Mouse (Mus musculus): ENCODE data around the gene Dnajc17. TPM values are rescaled to one million over a fixed set of nuclear protein-coding genes. Genes with fewer than 3 reads are reported as not detected.

The Dnajc17 gene
- total RNA-seq (2014; rRNA removed): 3.0 and 7.1 TPM in 2 replicates
- 20.3 and 21.9 TPM in 2 replicates for polyA plus RNA-seq (2015; fragmentation: Nextera tagmentation; extraction: Ambion mirVana)

DNA sequence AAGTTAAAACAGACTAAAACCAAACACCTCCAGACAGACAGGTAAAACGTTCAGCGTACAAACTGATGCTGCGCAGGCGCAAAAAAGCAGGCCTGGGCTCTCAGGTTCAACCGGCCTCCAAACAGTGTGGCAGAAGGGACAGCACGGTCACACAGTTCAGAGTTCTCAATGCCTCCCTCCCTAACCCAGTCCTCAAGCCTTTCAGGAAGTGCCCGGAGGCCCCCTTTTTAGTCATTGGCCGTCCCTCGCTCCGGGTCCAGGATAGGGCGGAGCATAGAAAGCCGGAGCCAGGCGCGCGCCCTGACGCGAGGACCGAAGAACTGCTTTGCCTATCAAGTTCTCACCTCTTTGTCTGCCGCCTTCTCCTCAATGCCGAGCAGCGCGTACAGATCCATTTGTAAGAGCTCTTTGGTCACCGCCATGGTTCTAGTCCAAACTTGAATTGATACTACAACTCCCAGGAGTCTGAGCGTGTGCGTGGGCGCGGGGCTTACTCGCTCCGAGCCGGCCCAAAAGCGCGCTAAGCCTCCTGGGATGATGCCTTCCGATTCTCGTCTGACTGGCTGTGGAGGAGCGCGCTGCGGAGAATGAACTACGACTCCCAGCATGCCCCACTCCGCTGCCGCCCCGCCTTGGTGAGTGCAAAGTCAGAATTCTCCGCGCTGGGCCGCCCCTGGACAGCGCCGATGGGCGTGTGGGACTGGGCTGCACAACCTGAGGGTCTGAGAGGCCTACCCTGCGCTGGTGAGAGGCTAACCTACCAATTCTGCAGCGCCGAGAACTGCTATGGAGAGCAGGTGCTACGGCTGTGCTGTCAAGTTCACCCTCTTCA is at the start of gene Dnajc17, which contains the start of gene Zfyve19:
Dnajc17 (minus strand) TSS at position 452 of the 832 bp plus-strand sequence.
Zfyve19 (plus strand) TSS at position 274 of the 832 bp plus-strand sequence.
- Histone ChIP-seq H3K27me3 (ENCODE audit: insufficient read depth, low read length) (no peaks in the 10 kb centered on the region), H3K4me2 (ENCODE audit: low read depth, low read length) (peak within 1 kb of the TSS; percentile 74), H3K9me3 (ENCODE audit: low read length) (no peaks in the 10 kb centered on the region), H3K4me1 (ENCODE audit: insufficient read depth, low read length) (peaks cover 4% of the 10 kb centered on the region), H3K36me3 (ENCODE audit: insufficient read depth, low read length) (peaks cover 27% of the 10 kb centered on the region), H3K4me3 (ENCODE audit: low read length) (peak within 1 kb of the TSS; percentile 77), H3K9ac (replicated peaks; ENCODE audit: low read length) (peak within 1 kb of the TSS; percentile 66), H3K27ac (peak within 1 kb of the TSS; percentile 87)
- WGBS: under 1% methylated on average over 51 of the region's 51 CpGs
- DNase-seq (ENCODE audit: low spot score) (peak; percentile 99), ATAC-seq (peak; percentile 98)
- no peak; the same call in 1 of the 2 replicates for TF ChIP-seq CTCF (IDR thresholded peaks at IDR 0.05; ENCODE audit: low read depth)

DNA sequence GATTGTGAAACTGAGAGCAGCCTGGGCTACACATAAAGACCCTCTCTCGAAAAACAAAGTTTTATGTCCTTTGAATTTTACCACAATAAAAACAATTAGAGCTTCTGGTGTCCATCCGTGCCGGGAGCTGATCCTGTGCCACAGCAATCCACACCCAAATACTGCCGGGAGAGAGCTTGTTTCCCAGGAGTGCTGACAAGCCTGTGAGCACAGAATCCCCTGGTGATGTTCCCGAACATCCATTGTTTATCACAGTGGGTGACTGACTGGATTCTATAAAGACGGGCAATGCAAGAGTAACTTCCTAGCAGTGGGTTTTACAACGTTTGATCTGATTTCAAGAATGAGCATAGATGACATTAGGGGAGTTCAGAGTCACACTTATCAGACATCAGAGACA is 46.4 kb upstream of the Dnajc17 start:
- no peak overlapping the region for H3K9ac ChIP-seq (replicated peaks; ENCODE audit: low read length)
- H3K27ac ChIP-seq: no peak overlapping the region
- H3K4me1 ChIP-seq (ENCODE audit: insufficient read depth, low read length): no peaks in the 10 kb centered on the region
- H3K4me3 ChIP-seq (ENCODE audit: low read length): no peak overlapping the region
- no peaks in the 10 kb centered on the region for H3K36me3 ChIP-seq (ENCODE audit: insufficient read depth, low read length)
- H3K27me3 ChIP-seq (ENCODE audit: insufficient read depth, low read length): peaks cover 13% of the 10 kb centered on the region
- ATAC-seq (no peak), DNase-seq (ENCODE audit: low spot score) (no peak)
- H3K4me2 ChIP-seq (ENCODE audit: low read depth, low read length): no peak overlapping the region
- no peak for TF ChIP-seq CTCF (IDR thresholded peaks at IDR 0.05; ENCODE audit: low read depth)
- WGBS: 9% methylated on average over 7 of the region's 7 CpGs
- H3K9me3 ChIP-seq (ENCODE audit: low read length): no peaks in the 10 kb centered on the region

- H3K4me2 ChIP-seq (ENCODE audit: low read depth, low read length): no peak overlapping the region
- peaks cover 13% of the 10 kb centered on the region for H3K27me3 ChIP-seq (ENCODE audit: insufficient read depth, low read length)
- H3K4me1 ChIP-seq (ENCODE audit: insufficient read depth, low read length): no peaks in the 10 kb centered on the region
- H3K4me3 ChIP-seq (ENCODE audit: low read length): no peak overlapping the region
- TF ChIP-seq CTCF (IDR thresholded peaks at IDR 0.05; ENCODE audit: low read depth): peak; percentile 90
- no peak overlapping the region for H3K27ac ChIP-seq
- 18% methylated on average over 11 of the region's 11 CpGs for WGBS
- H3K9me3 ChIP-seq (ENCODE audit: low read length): no peaks in the 10 kb centered on the region
- no peaks in the 10 kb centered on the region for H3K36me3 ChIP-seq (ENCODE audit: insufficient read depth, low read length)
- peak; percentile 86 for DNase-seq (ENCODE audit: low spot score)
- H3K9ac ChIP-seq (replicated peaks; ENCODE audit: low read length): no peak overlapping the region
- ATAC-seq: peak; percentile 44; the same call in 1 of the 2 replicates
Observed at GRCm38 (mm10) chr2:119250826-119251478, 42.4 kb upstream of the Dnajc17 start.

GRCm38 (mm10) chr2:119250377-119250776 is 41.8 kb upstream of the Dnajc17 start:
- no peak for TF ChIP-seq CTCF (IDR thresholded peaks at IDR 0.05; ENCODE audit: low read depth)
- ATAC-seq: peak; percentile 5; the same call in 1 of the 2 replicates
- H3K4me2 ChIP-seq (ENCODE audit: low read depth, low read length): no peak overlapping the region
- no peaks in the 10 kb centered on the region for H3K9me3 ChIP-seq (ENCODE audit: low read length)
- no peak overlapping the region for H3K4me3 ChIP-seq (ENCODE audit: low read length)
- H3K36me3 ChIP-seq (ENCODE audit: insufficient read depth, low read length): no peaks in the 10 kb centered on the region
- no peak for DNase-seq (ENCODE audit: low spot score)
- 58% methylated on average over 5 of the region's 5 CpGs for WGBS
- H3K27ac ChIP-seq: no peak overlapping the region
- H3K9ac ChIP-seq (replicated peaks; ENCODE audit: low read length): no peak overlapping the region
- H3K4me1 ChIP-seq (ENCODE audit: insufficient read depth, low read length): no peaks in the 10 kb centered on the region
- peaks cover 10% of the 10 kb centered on the region for H3K27me3 ChIP-seq (ENCODE audit: insufficient read depth, low read length)

DNA sequence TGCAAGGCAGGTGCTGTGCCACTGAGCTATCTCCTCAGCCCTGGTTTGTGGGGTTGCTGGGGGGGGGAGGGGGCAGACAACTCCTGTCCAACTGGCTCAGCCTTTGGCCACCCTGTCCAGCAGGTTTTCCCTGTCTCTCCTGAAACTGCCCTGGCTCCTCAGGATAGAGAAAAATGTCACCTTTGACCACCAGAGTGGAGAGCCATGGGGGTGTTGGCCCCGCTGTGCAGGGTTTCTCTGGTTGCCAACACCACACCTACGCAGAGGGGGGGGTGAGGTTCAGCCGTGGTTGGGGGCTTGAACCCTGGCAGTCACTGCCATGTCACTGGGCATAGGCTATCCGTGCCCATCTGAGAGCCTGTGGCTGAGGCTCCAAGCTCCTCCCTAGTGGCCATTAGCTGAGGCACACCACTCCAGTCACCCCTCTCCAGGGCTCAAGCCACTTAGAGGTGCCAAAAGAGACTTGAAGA is 41.0 kb upstream of the Dnajc17 start:
- DNase-seq (ENCODE audit: low spot score): no peak
- H3K27me3 ChIP-seq (ENCODE audit: insufficient read depth, low read length): peaks cover 5% of the 10 kb centered on the region; the same call in 1 of the 2 replicates
- no peak for TF ChIP-seq CTCF (IDR thresholded peaks at IDR 0.05; ENCODE audit: low read depth)
- 0 out of 2 replicates have a peak, but pooled peaks have one; percentile 16 for ATAC-seq
- H3K4me1 ChIP-seq (ENCODE audit: insufficient read depth, low read length): no peaks in the 10 kb centered on the region
- no peak overlapping the region for H3K9ac ChIP-seq (replicated peaks; ENCODE audit: low read length)
- no peaks in the 10 kb centered on the region for H3K9me3 ChIP-seq (ENCODE audit: low read length)
- H3K27ac ChIP-seq: no peak overlapping the region
- WGBS: 70% methylated on average over 4 of the region's 4 CpGs
- no peak overlapping the region for H3K4me3 ChIP-seq (ENCODE audit: low read length)
- H3K4me2 ChIP-seq (ENCODE audit: low read depth, low read length): no peak overlapping the region
- no peaks in the 10 kb centered on the region for H3K36me3 ChIP-seq (ENCODE audit: insufficient read depth, low read length)

- Histone ChIP-seq H3K4me2 (ENCODE audit: low read depth, low read length) (no peak overlapping the region), H3K27ac (no peak overlapping the region), H3K36me3 (ENCODE audit: insufficient read depth, low read length) (no peaks in the 10 kb centered on the region), H3K9ac (replicated peaks; ENCODE audit: low read length) (no peak overlapping the region), H3K9me3 (ENCODE audit: low read length) (no peaks in the 10 kb centered on the region), H3K4me3 (ENCODE audit: low read length) (no peak overlapping the region), H3K27me3 (ENCODE audit: insufficient read depth, low read length) (no peaks in the 10 kb centered on the region; the same call in 1 of the 2 replicates), H3K4me1 (ENCODE audit: insufficient read depth, low read length) (no peaks in the 10 kb centered on the region)
- 63% methylated on average over 9 of the region's 9 CpGs for WGBS
- DNase-seq (ENCODE audit: low spot score): no peak
- ATAC-seq: no peak
- TF ChIP-seq CTCF (IDR thresholded peaks at IDR 0.05; ENCODE audit: low read depth): no peak
Observed at GRCm38 (mm10) chr2:119247904-119248303, 39.3 kb upstream of the Dnajc17 start.

All from hindbrain, postnatal 0 days (tissue).